Mouse (Mus musculus): Measurements from ENCODE around the gene Vwa3a. TPM values are rescaled to one million over a fixed set of nuclear protein-coding genes. Genes with fewer than 3 reads are reported as not detected.

Gene Vwa3a
- total RNA-seq, 2 experiments from 2014 or later = 1.8 to 2.5 TPM

- peak; percentile 90 to 93 for DNase-seq (ENCODE audit: low spot score in 2 of 2)
These were observed 96.6 kb downstream of the Vwa3a start for GRCm38 (mm10) chr7:120835449-120836359.

GRCm38 (mm10) chr7:120836361-120836760 lies 97.2 kb downstream of the Vwa3a start:
- no peak for DNase-seq (ENCODE audit: low spot score in 2 of 2)

- peak in 1 of 2 experiments; percentile 60 for DNase-seq (ENCODE audit: low spot score in 2 of 2)
These were observed 99.5 kb downstream of the Vwa3a start for GRCm38 (mm10) chr7:120838436-120839160.

GRCm38 (mm10) chr7:120839786-120840185 lies 100.7 kb downstream of the Vwa3a start:
- DNase-seq (ENCODE audit: low spot score in 2 of 2) = no peak

GRCm38 (mm10) chr7:120842345-120843036 lies 103.4 kb downstream of the Vwa3a start, which contains the start of gene Eef2k:
TSS of gene Eef2k (plus strand) at chr7:120842831.
- DNase-seq (ENCODE audit: low spot score in 2 of 2) = peak; percentile 70 to 72

GRCm38 (mm10) chr7:120843037-120843621 lies 104.0 kb downstream of the Vwa3a start:
- DNase-seq (ENCODE audit: low spot score in 2 of 2) = peak; percentile 30 to 71

- no peak for DNase-seq (ENCODE audit: low spot score in 2 of 2)
These were observed 104.8 kb downstream of the Vwa3a start for GRCm38 (mm10) chr7:120843852-120844435.

- DNase-seq (ENCODE audit: low spot score in 2 of 2) = no peak
These were observed 105.6 kb downstream of the Vwa3a start for GRCm38 (mm10) chr7:120844689-120845088.

GRCm38 (mm10) chr7:120848831-120849512 lies 109.9 kb downstream of the Vwa3a start:
- no peak for DNase-seq (ENCODE audit: low spot score in 2 of 2)

GRCm38 (mm10) chr7:120850165-120850564 lies 111.0 kb downstream of the Vwa3a start:
- no peak for DNase-seq (ENCODE audit: low spot score in 2 of 2)

Other genes starting within 250 kb of the Vwa3a start
- 100 to 1,000 TPM; 295 to 326 TPM for gene Uqcrc2, start 104.1 kb upstream of the Vwa3a start, total RNA-seq (2021)
- gene Pdzd9, start 69.0 kb upstream of the Vwa3a start, total RNA-seq (2021) = not detected
- gene Mosmo, start 61.7 kb upstream of the Vwa3a start, total RNA-seq (2021) = 10 to 100 TPM; 36.2 to 41.2 TPM
- not detected for gene Gm5737, start 73.0 kb downstream of the Vwa3a start, total RNA-seq (2021)
- gene Eef2k, start 103.5 kb downstream of the Vwa3a start, total RNA-seq (2021) = 10 to 100 TPM; 53.3 to 54.2 TPM
- 10 to 100 TPM; 31.1 to 32.2 TPM for gene Polr3e, start 178.4 kb downstream of the Vwa3a start, total RNA-seq (2021)
- 10 to 100 TPM; 11.9 to 18.0 TPM for gene Cdr2, start 243.0 kb downstream of the Vwa3a start, total RNA-seq (2021)
- not detected for gene Mfsd13b, start 243.2 kb downstream of the Vwa3a start, total RNA-seq (2021)

Measured in adrenal gland, postnatal 4 days (tissue).